Mouse (Mus musculus): ENCODE data around the gene Rnf144b.

Gene Rnf144b

GRCm38 (mm10) chr13:47244771-47245170 lies 122.3 kb downstream of the Rnf144b start:
- peak; percentile 58; the same call in 1 of the 2 replicates for TF ChIP-seq GATA4 (IDR thresholded peaks at IDR 0.05; ENCODE audit: insufficient replicate concordance, low read length)

GRCm38 (mm10) chr13:47246459-47246858 lies 124.0 kb downstream of the Rnf144b start:
- TF ChIP-seq GATA4 (IDR thresholded peaks at IDR 0.05; ENCODE audit: insufficient replicate concordance, low read length) = no peak

GRCm38 (mm10) chr13:47247156-47247800 lies 124.8 kb downstream of the Rnf144b start:
- TF ChIP-seq GATA4 (IDR thresholded peaks at IDR 0.05; ENCODE audit: insufficient replicate concordance, low read length) = 0 out of 2 replicates have a peak, but pooled peaks have one; percentile 33

GRCm38 (mm10) chr13:47248289-47249010 lies 126.0 kb downstream of the Rnf144b start:
- no peak for TF ChIP-seq GATA4 (IDR thresholded peaks at IDR 0.05; ENCODE audit: insufficient replicate concordance, low read length)

GRCm38 (mm10) chr13:47250615-47251014 lies 128.2 kb downstream of the Rnf144b start:
- TF ChIP-seq GATA4 (IDR thresholded peaks at IDR 0.05; ENCODE audit: insufficient replicate concordance, low read length) = no peak

GRCm38 (mm10) chr13:47251114-47251764 lies 128.8 kb downstream of the Rnf144b start:
- no peak for TF ChIP-seq GATA4 (IDR thresholded peaks at IDR 0.05; ENCODE audit: insufficient replicate concordance, low read length)

- no peak for TF ChIP-seq GATA4 (IDR thresholded peaks at IDR 0.05; ENCODE audit: insufficient replicate concordance, low read length)
These were observed 131.3 kb downstream of the Rnf144b start for GRCm38 (mm10) chr13:47253711-47254110.

GRCm38 (mm10) chr13:47259297-47259696 lies 136.8 kb downstream of the Rnf144b start:
- peak; percentile 56 for TF ChIP-seq GATA4 (IDR thresholded peaks at IDR 0.05; ENCODE audit: insufficient replicate concordance, low read length)

GRCm38 (mm10) chr13:47261961-47262360 lies 139.5 kb downstream of the Rnf144b start:
- no peak for TF ChIP-seq GATA4 (IDR thresholded peaks at IDR 0.05; ENCODE audit: insufficient replicate concordance, low read length)

- TF ChIP-seq GATA4 (IDR thresholded peaks at IDR 0.05; ENCODE audit: insufficient replicate concordance, low read length) = no peak
These were observed 141.9 kb downstream of the Rnf144b start for GRCm38 (mm10) chr13:47264382-47264781.

GRCm38 (mm10) chr13:47266411-47266810 lies 144.0 kb downstream of the Rnf144b start:
- TF ChIP-seq GATA4 (IDR thresholded peaks at IDR 0.05; ENCODE audit: insufficient replicate concordance, low read length) = no peak

GRCm38 (mm10) chr13:47268227-47268626 lies 145.8 kb downstream of the Rnf144b start:
- TF ChIP-seq GATA4 (IDR thresholded peaks at IDR 0.05; ENCODE audit: insufficient replicate concordance, low read length) = no peak

GRCm38 (mm10) chr13:47272928-47273327 lies 150.5 kb downstream of the Rnf144b start:
- no peak for TF ChIP-seq GATA4 (IDR thresholded peaks at IDR 0.05; ENCODE audit: insufficient replicate concordance, low read length)

- TF ChIP-seq GATA4 (IDR thresholded peaks at IDR 0.05; ENCODE audit: insufficient replicate concordance, low read length) = no peak
These were observed 151.0 kb downstream of the Rnf144b start for GRCm38 (mm10) chr13:47273487-47273886.

- TF ChIP-seq GATA4 (IDR thresholded peaks at IDR 0.05; ENCODE audit: insufficient replicate concordance, low read length) = no peak
These were observed 151.7 kb downstream of the Rnf144b start for GRCm38 (mm10) chr13:47274139-47274538.

Measured in liver, adult (tissue).